Mouse (Mus musculus) midbrain, embryonic 10.5 days (tissue): ENCODE measurements around the gene Inpp1. TPM values are rescaled to one million over a fixed set of nuclear protein-coding genes. Genes with fewer than 3 reads are reported as not detected.

ENCODE experiments used
- DNase-seq: peaks from one replicate; pipeline ENCODE4 v3.0.0-alpha.2; 2017; ENCODE audit warnings: low spot score
- H3K27ac ChIP-seq: fragments of 300-500 bp; sonication (generic); replicated peaks from 2 replicates; pipeline ENCODE4 v1.5.1; 2016; ENCODE audit warnings: mild to moderate bottlenecking
- H3K27me3 ChIP-seq: fragments of 300-500 bp; sonication (generic); 2 replicates; pipeline ENCODE4 v1.6.1; 2016; ENCODE audit warnings: low read depth, mild to moderate bottlenecking; ENCODE audit not compliant: poor library complexity, severe bottlenecking
- H3K36me3 ChIP-seq: fragments of 300-500 bp; sonication (generic); 2 replicates; pipeline ENCODE4 v1.6.1; 2016; ENCODE audit warnings: mild to moderate bottlenecking, moderate library complexity
- H3K4me1 ChIP-seq: fragments of 300-500 bp; sonication (generic); 2 replicates; pipeline ENCODE4 v1.6.1; 2016
- H3K4me3 ChIP-seq: fragments of 300-500 bp; sonication (generic); 2 replicates; pipeline ENCODE4 v1.5.1; 2016; ENCODE audit warnings: mild to moderate bottlenecking, moderate library complexity
- H3K9me3 ChIP-seq: fragments of 300-500 bp; sonication (generic); replicated peaks from 2 replicates; pipeline ENCODE4 v1.6.1; 2016; ENCODE audit warnings: mild to moderate bottlenecking
- WGBS: fragments of 180-500 bp; shearing (Covaris S2); methylation state at CpG from one replicate; pipeline ENCODE4 v1.1.7; 2016; 5-methylcytosine and 5-hydroxymethylcytosine counted together
- polyA plus RNA-seq: library from polyadenylated mRNA; unstranded; fragments of >200 nt; fragmentation: Nextera tagmentation; extraction: Ambion mirVana; gene quantifications from 2 replicates; pipeline ENCODE4 v1.2.1, GENCODE M21; 2016

The Inpp1 gene
- polyA plus RNA-seq, 1 experiment from 2014 or later = 12.0 TPM

DNA sequence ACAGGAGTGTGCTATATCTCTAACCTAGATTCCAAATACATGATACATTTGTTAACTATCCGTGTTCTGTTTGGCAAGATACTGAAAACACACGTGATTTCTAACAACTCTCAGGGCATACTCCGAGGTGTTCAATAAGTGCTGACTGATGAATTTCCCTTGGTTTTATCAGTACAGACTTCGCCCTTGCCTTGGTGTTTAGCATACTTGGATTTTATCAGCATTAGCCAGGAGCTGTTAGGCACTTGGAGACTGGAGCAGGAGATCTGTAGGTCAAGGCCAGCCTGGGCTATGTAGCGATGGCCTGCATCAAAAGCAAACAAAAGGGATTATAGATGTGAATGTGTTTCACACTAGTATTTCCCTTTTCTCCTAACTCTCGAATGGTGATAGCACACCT is 9.0 kb downstream of the Inpp1 start:
- no peak overlapping the region for H3K27ac ChIP-seq
- H3K4me3 ChIP-seq = no peak overlapping the region
- H3K36me3 ChIP-seq = no peaks in the 10 kb centered on the region
- WGBS = 89% methylated on average over 6 of the region's 6 CpGs
- no peaks in the 10 kb centered on the region for H3K4me1 ChIP-seq
- H3K9me3 ChIP-seq = no peaks in the 10 kb centered on the region
- no peak for DNase-seq
- no peaks in the 10 kb centered on the region for H3K27me3 ChIP-seq

DNA sequence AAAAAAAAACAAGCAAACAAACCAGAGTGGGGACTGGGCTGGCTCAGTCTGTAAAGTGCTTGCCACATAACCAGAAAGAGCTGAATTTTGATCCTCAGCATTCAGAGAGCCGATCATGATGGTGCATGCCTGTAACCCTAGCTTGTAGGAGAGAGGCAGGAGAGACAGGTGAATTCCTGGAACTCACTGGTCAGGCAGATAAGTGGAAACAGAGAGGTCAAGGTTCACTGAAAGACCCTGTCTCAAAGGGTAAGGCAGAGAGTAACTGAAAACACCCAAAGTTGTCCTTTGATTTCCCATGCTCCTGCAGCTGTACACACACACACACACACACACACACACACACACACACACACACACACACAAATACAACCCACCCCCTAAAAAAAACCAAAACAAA is 12.4 kb downstream of the Inpp1 start:
- no peak for DNase-seq
- no peak overlapping the region for H3K27ac ChIP-seq
- no peaks in the 10 kb centered on the region for H3K9me3 ChIP-seq
- H3K4me1 ChIP-seq = no peaks in the 10 kb centered on the region
- no peaks in the 10 kb centered on the region for H3K36me3 ChIP-seq
- WGBS = 82% methylated on average over 1 of the region's 1 CpGs
- H3K27me3 ChIP-seq = no peaks in the 10 kb centered on the region
- H3K4me3 ChIP-seq = no peak overlapping the region

DNA sequence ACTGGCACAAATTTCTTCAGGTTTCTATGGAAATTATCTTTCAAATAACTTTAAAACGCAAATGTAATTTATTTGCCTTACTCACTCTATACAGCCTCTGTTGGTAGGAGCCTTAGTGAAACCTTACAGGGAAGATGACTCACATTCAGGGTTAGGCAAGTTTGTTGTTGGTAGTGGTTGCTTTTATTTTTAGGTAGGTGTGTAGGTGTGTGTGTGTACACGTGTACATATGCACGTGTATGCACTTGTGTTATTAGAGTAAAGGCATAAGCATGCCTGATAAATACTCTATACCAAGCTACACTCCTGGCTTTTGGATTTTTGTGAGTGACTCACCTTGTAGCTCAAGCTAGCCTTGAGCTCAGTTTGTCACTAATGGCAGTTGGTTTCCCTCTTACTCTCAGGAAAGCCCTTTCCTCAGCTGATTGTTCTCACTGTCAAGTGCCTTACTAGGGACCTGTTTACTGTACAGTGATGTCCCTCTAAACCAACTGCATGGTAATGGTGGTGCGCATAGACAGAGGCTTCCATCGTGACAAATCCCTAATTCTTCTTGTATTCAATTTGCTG is 15.0 kb downstream of the Inpp1 start:
- no peak for DNase-seq
- H3K4me1 ChIP-seq = 0 out of 2 replicates have a peak, but pooled peaks cover 2% of the 10 kb centered on the region
- no peaks in the 10 kb centered on the region for H3K36me3 ChIP-seq
- H3K4me3 ChIP-seq = no peak overlapping the region
- H3K9me3 ChIP-seq = no peaks in the 10 kb centered on the region
- WGBS = 93% methylated on average over 5 of the region's 5 CpGs
- no peak overlapping the region for H3K27ac ChIP-seq
- H3K27me3 ChIP-seq = no peaks in the 10 kb centered on the region

DNA sequence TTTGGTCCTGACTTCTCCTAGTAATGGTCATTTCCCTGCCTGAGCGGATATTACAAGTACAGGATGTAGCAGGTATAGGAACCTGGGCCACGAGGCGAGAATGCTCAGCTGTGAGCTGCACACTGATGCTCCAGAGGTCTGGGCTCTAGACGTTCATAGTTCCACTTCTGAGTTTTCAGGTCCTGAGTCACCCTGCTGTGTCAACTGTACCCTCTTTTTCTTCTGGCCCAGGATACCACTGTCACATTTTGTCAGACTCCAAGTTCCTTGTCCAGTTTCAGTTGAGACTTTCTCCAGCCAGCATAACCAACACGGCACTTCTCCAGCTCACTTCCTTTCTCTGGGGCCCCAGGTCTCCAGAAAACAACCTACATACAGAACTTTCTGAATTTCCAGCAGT is 15.8 kb downstream of the Inpp1 start:
- Histone ChIP-seq H3K27ac (no peak overlapping the region), H3K4me3 (no peak overlapping the region), H3K27me3 (no peaks in the 10 kb centered on the region), H3K9me3 (no peaks in the 10 kb centered on the region), H3K36me3 (no peaks in the 10 kb centered on the region), H3K4me1 (0 out of 2 replicates have a peak, but pooled peaks cover 2% of the 10 kb centered on the region)
- no peak for DNase-seq
- WGBS = 86% methylated on average over 5 of the region's 5 CpGs

DNA sequence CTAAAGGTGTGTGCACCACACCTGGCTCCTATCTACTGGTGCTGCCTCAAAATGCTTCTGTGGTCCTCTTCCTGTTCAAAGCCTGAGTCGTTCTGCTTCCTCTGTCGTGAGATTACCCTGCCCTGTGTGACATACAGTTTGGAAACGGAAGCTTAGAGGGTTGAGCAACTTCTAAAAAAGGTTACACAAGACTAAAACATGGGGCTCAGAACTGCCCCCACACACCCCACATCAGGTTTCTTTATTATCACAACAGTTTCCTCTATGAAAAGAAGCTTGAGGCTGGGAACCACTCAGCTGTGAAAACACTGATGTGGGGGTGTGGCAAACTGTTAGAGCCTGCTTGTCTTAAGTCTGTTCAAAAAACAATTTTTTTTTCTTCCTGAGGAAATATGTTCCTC is 17.1 kb downstream of the Inpp1 start:
- no peak for DNase-seq
- Histone ChIP-seq H3K36me3 (no peaks in the 10 kb centered on the region), H3K9me3 (no peaks in the 10 kb centered on the region), H3K4me1 (0 out of 2 replicates have a peak, but pooled peaks cover 2% of the 10 kb centered on the region), H3K4me3 (no peak overlapping the region), H3K27ac (no peak overlapping the region), H3K27me3 (no peaks in the 10 kb centered on the region)
- 80% methylated on average over 3 of the region's 3 CpGs for WGBS

DNA sequence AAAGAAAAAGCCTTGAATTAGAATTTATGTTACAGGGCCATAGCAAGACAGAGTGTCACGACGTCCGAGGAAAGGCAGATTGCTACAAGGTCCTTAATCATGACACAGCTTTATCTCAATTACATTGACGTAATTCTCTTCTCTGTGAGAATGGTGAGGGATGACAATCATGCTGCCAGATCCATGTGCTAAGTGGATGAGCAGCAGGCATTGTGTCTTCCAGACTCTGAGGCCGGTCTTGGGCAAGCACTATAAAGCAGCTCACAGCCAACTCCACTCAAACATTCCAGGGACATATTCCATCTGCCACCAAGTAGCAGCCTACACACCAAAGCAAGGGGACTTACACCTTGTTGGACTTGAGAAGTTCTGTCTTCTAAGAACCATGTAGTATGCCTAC is 17.7 kb downstream of the Inpp1 start:
- Histone ChIP-seq H3K27me3 (no peaks in the 10 kb centered on the region), H3K4me3 (no peak overlapping the region), H3K27ac (no peak overlapping the region), H3K4me1 (0 out of 2 replicates have a peak, but pooled peaks cover 2% of the 10 kb centered on the region), H3K36me3 (no peaks in the 10 kb centered on the region), H3K9me3 (no peaks in the 10 kb centered on the region)
- WGBS = 88% methylated on average over 5 of the region's 5 CpGs
- DNase-seq = no peak

DNA sequence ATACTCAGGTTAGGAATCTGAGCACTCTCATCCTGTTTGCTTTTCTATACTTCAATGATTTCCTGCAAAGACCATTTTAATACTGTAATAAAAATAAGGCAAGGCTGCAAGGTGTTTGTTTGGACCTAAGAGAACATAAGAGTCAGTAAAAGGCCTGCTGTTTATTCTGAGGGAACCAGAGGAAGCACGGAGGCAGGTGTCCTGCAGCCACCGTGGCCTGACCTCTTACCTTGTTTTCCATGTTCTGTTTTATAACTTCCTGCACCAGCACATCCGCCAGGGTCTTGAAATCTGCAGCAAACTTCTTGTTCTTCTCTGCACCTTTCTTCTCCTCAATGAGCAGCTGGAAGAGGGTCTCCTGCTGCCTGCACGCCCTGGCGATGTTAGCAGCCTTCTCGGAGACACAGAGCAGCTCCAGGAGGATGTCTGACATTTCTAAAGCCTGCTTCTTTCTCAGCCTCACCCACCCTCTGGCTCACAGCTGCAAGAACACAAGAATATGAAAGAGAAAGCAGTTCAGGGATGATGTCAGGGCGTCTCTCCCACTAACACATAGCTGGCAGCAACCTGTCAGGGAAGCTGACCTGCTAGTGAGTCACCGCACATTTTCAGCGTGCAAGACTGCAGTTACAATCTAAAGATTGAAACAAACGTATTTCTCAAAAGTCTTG is 18.3 kb downstream of the Inpp1 start:
- no peaks in the 10 kb centered on the region for H3K9me3 ChIP-seq
- no peak for DNase-seq
- H3K4me3 ChIP-seq = no peak overlapping the region
- H3K27ac ChIP-seq = no peak overlapping the region
- no peaks in the 10 kb centered on the region for H3K36me3 ChIP-seq
- no peaks in the 10 kb centered on the region for H3K27me3 ChIP-seq
- WGBS = 84% methylated on average over 10 of the region's 10 CpGs
- 0 out of 2 replicates have a peak, but pooled peaks cover 2% of the 10 kb centered on the region for H3K4me1 ChIP-seq

DNA sequence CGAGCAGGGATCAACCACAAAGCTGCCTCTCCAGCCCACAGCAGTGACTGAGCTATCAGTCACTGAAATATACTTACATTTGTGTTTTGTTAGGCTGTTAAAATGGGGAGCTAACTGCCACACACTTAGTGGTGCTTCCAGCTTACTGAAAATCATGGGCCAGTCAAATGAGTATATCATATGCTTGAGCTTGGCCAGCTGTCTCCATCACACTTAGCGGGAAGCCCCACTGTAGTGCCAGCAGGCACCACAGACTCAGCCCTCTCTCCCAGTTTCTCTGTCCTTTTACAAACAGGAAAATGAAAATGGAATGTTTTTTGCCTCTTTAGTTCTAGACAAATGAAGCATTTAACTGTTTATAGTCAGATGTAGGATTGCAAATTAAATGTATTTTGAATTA is 21.6 kb downstream of the Inpp1 start:
- no peak overlapping the region for H3K4me3 ChIP-seq
- 0 out of 2 replicates have a peak, but pooled peaks cover 2% of the 10 kb centered on the region for H3K4me1 ChIP-seq
- H3K36me3 ChIP-seq = no peaks in the 10 kb centered on the region
- no peaks in the 10 kb centered on the region for H3K27me3 ChIP-seq
- 92% methylated on average over 2 of the region's 2 CpGs for WGBS
- H3K27ac ChIP-seq = no peak overlapping the region
- no peaks in the 10 kb centered on the region for H3K9me3 ChIP-seq
- no peak for DNase-seq

DNA sequence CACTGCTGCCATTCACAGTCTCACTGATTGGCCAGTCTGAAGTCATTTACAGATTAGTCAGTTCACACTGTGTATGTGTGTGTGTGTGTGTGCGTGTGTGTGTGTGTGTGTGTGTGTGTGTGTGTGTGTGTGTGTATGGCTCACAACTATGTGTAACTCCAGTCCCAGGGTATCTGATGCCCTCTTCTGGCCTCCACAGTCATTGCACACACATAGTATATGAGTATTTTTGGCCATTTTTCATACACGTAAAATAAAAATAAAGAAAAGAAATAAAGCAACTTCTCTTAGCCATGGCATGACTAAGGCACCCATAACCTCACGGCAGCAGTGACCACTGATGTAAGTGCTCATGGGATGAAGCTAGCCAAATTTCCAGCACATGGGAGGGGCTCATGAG is 23.8 kb downstream of the Inpp1 start:
- WGBS = 89% methylated on average over 3 of the region's 3 CpGs
- no peak for DNase-seq

DNA sequence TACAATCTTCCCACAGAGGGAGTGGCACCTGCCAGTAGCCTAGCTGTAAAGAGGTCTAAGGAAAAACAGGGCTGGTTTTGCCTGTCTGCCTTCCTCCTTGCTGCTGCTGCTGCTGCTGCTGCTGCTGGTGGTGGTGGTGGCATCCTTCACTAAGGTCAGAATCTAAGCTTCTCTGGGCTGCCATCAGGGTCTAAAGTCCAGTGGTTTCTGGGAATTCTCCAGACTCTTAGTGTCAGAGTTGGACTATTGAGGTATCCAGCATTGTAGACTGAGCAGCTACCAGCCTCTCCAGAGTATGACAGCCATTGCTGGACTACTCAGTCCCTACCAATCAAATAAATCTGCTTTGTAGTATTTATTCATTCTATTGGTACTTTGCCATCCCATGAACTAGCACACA is 24.8 kb downstream of the Inpp1 start:
- H3K4me1 ChIP-seq = no peaks in the 10 kb centered on the region
- peaks cover 7% of the 10 kb centered on the region for H3K36me3 ChIP-seq
- no peak overlapping the region for H3K4me3 ChIP-seq
- no peaks in the 10 kb centered on the region for H3K9me3 ChIP-seq
- H3K27me3 ChIP-seq = no peaks in the 10 kb centered on the region
- no peak overlapping the region for H3K27ac ChIP-seq
- no peak for DNase-seq

More for the DNA sequence above, 23.8 kb downstream of the Inpp1 start:
- H3K4me1 ChIP-seq = 0 out of 2 replicates have a peak, but pooled peaks cover 2% of the 10 kb centered on the region
- H3K36me3 ChIP-seq = peaks cover 7% of the 10 kb centered on the region
- H3K4me3 ChIP-seq = no peak overlapping the region
- no peaks in the 10 kb centered on the region for H3K9me3 ChIP-seq
- no peaks in the 10 kb centered on the region for H3K27me3 ChIP-seq
- H3K27ac ChIP-seq = no peak overlapping the region

DNA sequence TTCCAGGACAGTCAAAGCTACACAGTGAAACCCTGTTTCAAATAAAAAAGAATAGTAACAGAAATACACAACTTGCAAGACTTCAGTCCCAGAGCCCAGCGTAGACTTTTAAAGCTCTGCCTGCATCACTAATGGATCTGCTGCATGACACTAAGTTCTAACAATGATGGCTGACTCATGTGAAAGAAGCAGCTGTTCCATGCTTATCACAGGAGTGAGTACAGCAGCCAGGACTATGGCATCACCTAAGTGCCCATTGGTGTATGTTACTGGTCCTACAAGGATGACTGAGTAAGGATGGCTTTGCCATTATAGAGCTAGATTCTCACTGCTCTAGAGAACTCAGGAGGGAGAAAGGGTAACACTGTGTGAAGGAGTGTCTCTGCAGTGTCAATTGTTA is 30.2 kb downstream of the Inpp1 start:
- H3K27me3 ChIP-seq = no peaks in the 10 kb centered on the region
- no peaks in the 10 kb centered on the region for H3K9me3 ChIP-seq
- peaks cover 7% of the 10 kb centered on the region for H3K36me3 ChIP-seq
- H3K4me1 ChIP-seq = no peaks in the 10 kb centered on the region
- 90% methylated on average over 1 of the region's 1 CpGs for WGBS
- H3K4me3 ChIP-seq = no peak overlapping the region
- no peak for DNase-seq
- no peak overlapping the region for H3K27ac ChIP-seq

DNA sequence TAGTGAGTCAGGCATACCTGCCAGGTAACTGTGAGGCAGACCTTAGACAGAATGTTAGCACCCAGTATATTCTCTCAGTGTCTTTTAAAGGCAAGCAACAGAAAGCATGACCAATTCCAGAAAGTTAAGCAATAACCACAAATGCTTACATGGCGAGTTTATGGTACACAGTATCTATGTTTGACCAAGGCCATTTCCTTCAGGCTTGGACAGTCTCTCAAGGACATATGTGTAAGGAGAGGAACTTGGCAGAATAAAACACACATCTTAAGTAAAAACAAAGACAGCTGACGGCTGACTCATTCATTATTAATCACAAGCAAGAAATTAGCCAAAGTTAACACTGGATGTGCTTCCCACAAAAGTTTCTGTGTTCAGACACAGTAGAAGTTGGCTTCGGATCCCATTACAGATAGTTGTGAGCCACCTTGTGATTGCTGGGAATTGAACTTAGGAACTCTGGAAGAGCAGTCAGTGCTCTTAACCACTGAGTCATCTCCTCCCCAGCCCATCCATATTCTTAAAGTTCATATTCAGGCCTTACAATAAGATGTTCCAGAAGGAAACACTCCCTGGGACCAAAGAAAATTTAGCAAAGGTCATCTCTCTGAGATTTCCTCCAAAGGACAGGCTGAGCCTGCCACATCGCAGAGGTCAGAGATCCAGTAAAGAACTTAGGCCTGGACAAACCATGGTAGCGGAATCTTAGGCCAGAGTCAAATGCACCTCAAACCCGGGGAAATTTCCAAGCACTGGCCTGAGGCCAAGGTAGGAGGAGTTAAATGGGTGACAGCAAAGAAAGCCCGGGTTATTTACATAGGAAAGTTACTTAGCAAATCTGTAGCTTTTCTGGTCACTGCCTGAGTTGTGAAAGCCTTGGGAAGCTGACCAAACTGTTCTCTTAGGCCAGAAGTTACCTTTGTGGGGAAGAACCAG is 52.0 kb downstream of the Inpp1 start:
- Histone ChIP-seq H3K4me3 (no peak overlapping the region), H3K36me3 (no peaks in the 10 kb centered on the region), H3K9me3 (no peaks in the 10 kb centered on the region), H3K27ac (no peak overlapping the region), H3K4me1 (no peaks in the 10 kb centered on the region), H3K27me3 (no peaks in the 10 kb centered on the region)
- WGBS = 83% methylated on average over 7 of the region's 7 CpGs
- no peak for DNase-seq
